Mouse (Mus musculus) ZHBTc4 (cell line): ENCODE measurements around the gene Mroh2a.

ENCODE experiments used
- DNase-seq: peaks from one replicate; pipeline ENCODE4 v3.0.0-alpha.2; 2011; ENCODE audit warnings: low read depth, low spot score

The Mroh2a gene

DNA sequence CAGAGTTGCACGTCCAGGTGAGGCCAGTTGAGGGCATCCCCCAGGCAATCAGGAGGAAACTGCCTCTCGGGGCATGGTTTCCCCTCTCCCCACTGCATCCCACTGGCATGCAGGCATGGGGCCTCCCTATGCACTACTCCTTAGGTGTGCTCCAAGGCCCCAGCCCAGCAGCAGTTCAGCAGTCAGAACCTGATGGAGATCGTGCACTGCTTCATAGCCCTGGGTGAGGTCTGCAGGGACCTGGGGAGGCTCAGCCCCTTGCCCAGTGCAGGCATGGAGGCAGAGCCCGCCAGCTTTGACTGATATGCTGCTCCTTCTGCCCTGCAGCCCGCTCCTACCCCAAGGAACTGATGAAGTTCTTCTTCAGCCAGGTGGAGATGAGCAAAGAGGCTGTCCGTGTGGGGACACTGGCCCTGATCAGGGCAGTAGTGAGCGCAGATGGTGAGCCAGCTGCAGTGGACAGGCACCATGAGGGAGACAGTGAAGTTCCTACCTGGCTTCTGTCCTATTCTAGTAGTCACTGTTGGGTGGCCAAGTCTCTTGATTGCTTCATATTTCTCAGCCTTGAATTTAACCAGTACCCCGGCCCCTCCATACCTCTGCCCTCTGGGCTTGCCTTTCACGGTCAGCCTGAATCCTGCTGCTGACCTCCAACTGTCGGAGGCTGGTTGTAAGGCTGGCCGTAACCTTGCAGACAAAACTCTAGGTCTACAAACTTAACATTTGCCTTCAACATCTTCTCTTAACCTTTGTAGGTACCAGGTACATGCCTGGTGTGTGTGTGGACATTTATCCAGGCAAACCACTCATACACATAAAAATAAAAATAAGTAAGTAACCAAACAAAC lies 8.5 kb downstream of the Mroh2a start:
- no peak for DNase-seq

DNA sequence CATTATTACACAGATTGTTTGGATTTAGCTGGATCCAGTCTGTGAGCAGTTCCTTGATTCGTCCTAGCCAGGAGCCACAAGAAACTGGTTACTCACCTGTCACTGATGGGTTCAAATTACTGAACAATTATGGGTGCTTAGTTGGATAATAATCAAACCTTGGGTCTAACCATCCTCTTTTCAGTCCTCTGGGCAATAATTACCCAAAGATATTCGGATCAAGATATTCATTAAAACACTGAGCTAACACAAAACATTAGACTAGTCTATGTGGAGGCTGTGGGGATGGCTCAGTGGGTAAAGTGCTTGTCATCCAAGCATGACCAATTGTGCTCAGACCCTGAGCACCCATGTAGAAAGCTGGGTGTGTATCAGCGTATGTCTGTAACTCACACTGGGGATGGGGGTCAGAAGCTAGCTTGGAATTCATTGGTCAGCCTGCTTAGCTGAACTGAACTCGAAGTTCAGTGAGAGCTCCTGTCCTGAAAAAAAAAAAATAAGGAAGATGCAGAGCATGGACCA lies 9.2 kb downstream of the Mroh2a start:
- DNase-seq, result no peak

DNA sequence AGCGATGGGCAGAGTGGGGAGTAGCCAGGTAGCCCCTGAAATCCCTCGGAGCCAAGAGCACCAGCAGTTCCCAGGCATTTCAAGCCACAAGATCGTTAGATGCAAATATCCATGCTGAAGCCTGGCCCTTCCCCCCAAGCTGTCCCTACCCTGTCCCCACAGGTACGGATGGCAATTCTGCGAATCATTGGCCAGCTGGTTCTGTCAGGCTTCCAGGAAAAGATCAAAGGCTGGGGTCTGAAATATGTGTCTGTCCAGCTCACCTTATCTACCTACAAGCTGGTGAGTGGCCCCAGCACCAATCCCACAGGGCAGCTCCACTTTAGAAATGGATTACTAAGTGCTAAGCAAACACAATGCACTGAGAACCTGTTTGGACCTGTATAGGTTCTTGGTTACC lies 10.5 kb downstream of the Mroh2a start:
- DNase-seq, result no peak

DNA sequence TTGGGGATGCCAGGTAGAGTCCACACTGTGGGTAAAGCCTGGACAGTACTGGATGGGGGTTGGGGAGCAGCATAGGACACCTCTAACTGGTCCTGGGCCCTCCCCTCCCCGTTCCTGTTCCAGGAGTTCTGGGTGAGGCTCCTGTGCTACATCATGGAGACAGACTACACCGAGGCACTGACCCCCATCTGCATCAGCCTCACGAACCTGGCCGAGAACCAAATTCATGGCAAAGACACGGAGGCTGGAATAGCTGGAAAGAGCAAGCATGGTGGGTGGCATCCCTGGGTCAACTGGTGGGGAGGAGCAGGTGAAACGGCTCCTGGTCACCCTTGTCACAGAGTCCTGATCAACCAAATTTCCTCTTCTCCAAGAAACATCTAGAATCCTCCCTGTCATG lies 12.0 kb downstream of the Mroh2a start:
- DNase-seq, result no peak

DNA sequence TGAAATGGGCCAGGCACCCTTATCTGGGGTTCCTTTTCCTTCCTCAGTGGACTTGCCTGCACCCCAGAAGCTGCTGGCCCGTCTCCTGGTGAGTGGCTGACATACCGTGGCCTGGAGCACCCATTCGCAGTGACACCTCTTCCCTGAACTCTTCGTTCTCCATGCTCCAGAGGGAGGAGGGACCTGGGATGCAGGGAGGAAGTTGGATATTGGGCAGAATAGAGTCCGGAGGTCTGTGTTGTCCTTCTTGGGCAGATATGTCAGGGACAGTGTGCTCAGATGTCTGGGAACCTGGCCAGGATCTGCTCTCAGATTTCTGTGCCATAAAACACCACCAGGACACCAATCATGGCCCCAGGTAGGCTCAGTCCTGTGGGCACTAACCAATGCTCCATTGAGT lies 13.3 kb downstream of the Mroh2a start:
- DNase-seq, result no peak

DNA sequence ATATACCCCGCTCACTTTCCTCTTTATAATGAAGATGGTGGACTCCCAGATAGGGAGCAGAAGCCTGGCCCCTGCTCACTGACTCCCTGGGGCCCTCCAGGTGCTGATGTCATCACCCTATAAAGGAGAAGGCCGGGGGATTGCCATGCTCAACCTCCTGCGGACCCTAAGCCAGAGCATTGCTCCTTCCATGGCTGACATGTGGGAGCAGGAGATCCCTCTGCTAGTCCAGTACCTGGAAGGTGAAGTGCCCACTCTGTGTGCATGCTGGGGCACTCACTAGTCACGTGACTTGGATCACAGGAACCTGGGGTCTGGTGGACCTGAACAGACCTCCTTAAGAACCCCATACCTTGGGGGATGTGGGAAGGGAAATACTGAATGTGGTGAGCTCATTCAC lies 13.8 kb downstream of the Mroh2a start:
- no peak for DNase-seq

DNA sequence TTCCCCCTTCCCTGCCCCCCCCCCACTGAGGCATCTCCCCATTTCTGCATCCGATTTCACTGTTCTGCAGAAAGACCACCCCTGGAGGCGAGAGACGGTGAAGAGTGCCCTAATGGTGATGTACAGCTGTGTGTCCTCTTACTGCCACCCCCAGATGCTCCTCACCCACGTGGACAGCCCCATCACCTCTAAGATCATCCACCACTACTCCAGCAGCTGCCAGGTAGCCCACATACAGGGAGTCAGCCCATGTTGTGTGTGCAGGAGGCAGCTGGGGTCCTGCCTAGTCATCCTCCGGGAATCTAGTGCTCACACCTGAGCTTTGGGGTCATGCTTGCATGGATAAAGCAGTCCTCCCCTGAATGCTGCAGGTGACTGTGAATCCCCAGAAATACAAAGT lies 17.1 kb downstream of the Mroh2a start:
- DNase-seq, result no peak

DNA sequence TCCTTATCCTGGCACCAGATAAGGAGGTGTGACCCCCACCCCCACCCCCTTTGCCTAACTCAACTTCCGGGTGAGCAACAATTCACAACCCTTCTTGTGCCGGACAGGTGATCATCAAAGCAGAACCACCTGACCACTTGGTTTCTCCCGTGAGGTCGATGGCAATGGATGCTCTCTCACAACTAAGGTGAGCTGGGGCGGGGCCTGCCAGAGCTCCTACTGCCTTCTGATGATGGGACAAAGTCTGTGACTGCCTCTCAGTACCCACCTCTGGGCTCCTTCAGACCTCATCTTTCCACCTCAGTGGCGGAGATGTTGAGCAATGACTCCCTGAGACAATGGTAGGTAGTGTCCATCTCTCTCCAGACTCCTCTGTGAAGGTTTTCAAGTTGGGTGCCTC lies 19.1 kb downstream of the Mroh2a start:
- DNase-seq, result no peak

DNA sequence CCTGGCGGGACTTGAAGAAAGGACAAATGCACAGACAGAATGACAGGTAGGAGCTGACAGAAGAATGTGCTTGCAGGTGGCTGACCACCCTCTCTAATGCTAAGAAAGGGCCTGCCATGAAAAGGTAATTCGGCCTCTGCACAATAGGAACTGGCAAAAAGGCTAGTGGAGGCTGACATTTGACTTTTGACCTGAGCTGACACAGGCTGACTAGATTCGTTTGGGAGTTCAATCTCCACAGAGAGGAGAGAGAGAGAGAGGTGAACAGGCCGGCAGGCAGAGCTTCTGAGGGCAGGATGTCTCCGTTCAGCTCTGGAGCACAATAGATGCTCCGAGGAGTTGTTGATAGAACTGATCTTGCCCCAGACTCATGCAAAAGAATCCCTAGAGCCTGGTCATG lies 19.6 kb downstream of the Mroh2a start:
- DNase-seq, result no peak

DNA sequence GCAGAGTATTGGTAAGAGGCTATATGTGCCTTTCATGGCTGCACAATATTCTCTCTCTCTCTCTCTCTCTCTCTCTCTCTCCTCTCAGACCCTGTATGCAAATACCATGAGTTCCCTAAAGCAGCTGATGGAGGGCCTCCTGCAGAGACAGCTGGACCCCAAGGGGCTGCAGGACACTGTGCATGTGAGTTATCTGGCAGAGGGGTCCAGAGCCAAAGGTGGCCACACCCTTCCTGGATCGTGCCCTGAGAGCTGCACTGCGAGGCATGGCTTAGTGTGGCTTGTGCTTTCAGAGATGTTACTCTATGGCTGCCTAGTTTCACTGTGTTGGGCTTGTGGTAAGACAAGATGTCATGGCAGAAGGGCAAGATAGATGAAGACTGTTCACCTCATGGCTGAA lies 20.9 kb downstream of the Mroh2a start:
- no peak for DNase-seq

DNA sequence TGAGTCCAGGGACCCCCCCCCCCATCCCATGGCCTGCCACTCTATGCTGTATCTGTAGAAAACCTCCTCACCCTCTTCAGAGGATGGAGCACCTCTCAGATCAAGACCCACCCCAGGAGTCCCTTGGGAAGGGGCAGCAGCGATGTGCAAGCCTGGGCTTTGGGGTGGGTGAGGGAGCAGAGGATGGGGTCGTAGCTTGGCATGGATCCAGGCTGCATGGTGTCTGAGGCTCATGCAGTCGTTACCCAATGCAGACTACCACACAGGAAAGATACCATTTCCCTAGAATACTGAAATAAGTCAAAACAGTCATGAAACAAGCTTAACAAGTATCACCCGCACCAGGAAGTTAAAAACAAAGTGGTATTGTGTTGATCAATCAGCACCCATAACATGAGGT lies 21.9 kb downstream of the Mroh2a start:
- no peak for DNase-seq

DNA sequence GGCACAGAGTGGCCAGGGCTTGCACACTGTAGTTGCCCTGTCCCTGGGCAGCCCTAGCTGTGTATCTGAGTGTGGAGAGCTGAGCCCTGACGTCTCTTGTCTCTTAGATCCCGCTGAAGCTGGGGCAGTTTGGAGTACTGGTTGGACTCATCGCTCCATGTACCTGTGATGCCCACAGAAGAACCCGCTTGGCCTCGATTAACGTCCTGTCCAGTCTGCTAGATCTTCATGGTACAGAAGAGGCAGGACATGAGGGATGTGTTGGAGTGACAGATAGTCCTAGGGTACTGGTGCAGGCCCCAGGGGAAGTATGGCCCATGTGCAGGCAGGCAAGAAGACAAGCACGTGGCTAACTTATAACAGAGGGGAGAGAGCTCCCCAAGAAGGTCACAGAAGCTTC lies 22.8 kb downstream of the Mroh2a start:
- DNase-seq, result no peak

DNA sequence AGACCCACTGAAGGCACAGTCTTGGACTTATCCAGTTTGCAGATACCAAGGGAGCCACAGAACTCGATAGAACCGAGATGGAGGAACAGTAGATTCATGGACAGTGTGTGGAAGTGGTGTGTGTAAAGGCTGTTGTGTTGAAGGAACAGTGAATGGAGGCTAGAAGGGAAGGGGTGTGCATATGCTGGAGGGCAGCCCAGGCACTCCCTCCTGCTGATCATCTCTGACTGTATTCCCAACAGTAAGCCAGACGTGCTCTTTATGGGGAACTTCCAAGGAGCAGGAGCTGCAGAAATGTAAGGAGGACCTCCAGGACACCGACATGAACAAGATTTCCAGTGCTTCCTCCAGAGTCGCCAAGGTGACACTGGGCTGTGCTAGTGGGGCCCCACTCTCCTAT lies 23.2 kb downstream of the Mroh2a start:
- DNase-seq, result no peak

DNA sequence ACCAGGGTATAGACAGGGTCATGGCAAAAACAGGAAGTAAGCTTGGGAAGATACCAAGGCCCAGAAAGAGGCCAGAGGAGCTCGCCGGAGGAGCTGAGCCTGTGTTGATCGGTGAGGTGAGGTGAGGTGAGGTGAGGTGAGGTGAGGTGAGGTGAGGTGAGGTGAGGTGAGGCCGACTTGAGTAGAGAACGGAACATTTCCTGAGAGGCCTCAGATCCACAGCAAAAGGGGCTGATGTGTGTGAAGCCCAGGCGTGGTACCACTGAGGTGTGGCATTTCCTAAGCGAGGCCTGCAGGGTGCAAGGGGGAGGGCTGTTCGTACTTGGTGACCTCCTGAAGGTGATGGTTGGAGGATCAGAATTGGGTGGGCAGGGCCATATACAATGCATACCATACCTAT lies 26.3 kb downstream of the Mroh2a start:
- no peak for DNase-seq

DNA sequence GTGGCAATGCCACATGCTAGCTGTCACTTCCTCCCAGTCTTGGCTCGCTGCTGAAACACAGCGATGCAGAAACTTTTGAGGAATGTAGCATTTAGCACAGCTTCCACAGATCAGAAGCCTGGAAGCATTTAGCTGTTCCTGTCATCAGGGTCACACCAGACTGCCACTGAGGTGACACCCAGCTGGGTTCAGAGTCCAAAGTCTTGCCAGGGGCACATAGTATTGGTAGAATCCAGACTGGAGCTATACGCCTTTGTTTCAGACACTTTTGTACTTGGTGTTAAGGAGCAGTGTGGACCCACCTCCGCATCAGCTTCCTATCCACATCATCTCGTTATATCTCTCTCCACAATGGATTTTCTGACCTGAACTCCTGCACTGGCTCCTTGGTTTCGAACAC lies 26.8 kb downstream of the Mroh2a start:
- DNase-seq, result no peak

DNA sequence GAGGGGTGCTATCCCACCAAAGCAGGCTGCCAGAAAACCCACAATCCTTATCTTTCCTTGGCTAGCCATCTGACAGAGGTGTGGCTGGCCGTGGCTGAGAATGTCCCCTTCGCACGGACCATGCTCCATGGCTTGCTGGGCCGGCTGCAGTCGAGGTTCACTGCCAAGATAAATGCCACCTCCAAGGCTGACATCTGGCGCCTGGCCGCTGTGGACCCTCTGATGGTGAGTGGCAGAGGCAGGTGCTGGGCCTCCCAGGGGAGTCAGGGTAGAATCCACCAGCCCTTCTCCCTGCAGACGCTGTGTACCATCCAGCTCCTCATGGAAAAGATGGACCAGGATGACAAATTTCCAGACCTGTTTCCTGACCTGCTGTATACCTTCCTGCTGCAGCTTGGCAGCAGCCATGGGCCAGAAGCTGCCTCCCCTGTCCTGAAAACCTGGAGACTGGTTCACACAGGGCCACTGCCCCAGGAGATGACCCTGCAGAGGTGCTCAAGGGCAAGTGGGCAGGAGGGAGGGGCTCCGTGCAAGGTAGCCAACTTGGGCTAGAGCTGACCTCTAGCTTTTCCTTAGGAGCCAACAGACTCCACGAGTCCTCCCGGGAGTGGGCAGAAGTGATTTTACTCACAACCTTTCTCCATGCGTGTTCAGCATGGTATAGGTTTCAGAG lies 28.1 kb downstream of the Mroh2a start:
- DNase-seq, result no peak

DNA sequence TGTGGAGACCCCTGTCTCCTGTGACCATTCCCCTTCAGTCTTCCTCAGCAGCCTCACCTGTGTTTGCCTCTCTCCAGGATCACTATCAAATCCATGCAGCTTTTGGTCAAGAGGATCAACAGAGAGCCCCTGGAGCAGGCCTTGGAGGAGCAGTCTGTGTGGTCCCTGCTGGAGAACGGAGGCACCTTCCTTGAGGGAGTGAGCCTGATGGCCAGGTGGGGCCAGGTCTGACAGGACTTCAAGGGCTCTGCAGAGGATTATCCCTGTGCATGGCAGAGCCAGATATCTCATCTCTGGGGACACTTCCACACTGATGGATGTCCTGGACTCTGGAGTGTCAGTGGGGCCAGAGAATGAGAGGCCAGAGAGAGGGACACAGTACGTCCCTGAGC lies 28.7 kb downstream of the Mroh2a start:
- DNase-seq, result no peak

DNA sequence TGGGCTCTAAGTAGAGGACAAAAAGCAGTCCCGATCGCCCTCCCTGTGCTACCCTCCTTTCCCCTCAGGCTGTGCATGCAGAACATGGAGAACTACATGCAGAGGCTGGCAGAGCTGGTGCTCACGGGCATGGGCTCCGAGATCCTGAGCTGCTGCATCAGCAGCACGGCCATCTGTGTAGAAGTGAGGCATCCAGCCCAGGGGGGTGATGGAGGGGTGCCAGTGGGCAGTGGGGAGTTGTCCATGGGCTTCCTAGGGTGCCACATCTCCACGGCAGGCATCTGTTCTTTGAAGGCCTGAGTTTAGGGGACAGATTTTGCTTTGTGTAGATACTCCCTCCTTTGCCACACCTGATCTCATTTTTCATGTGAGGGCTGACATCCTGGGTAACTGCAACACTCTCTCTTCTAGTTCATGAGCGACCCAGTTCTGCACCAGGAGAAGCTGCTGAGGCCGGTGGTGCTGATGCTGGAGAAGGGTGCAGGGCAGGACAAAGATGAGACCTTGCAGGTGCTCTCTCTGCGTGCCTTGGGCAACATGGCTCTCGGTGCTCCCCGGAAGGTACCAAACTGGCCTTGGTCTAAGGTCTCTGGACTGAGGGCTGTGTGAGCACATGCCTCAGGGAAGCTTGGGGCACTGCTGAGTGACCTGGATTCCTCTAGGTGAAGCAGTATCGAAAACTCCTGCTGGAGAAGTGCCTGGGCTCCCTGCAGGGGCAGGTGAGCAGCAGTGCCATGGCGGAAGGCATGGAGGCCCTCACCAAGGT lies 29.4 kb downstream of the Mroh2a start:
- no peak for DNase-seq

DNA sequence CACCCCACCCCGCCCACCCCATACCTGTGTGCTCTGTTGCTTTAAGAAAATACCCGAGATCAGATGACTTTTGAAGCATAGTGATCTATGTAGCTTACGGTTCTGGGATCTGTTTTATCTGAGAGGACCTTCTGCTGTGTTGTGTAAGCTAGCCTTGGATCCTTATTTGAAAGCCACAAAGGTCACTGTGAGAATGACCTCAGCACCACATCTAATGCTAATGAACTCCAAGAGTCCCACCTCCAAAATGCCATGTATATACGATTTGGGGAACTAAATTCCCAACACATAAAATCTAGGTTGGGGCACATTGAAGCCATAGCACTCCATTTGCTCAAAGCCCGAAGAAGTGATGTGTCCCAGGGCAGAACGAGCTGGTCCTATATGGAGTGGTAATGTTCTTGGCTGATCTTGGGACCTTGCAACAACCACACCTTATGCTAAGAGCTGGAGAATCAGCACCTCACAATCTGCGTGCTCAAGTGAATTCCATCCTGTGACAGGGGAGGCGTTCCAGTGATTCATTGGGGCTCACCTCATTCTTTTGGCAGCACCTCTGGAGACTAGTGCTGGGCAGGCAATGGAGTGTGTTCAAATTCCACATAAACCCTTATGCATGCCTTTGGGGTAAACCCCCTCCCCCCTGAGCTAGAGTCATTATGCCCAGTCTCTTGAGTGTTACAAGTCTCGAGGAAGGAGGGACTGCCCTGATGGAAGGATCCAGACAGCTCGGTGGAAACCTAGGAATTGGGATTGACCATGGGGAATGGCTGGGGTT lies 30.3 kb downstream of the Mroh2a start:
- peak; percentile 42 for DNase-seq

DNA sequence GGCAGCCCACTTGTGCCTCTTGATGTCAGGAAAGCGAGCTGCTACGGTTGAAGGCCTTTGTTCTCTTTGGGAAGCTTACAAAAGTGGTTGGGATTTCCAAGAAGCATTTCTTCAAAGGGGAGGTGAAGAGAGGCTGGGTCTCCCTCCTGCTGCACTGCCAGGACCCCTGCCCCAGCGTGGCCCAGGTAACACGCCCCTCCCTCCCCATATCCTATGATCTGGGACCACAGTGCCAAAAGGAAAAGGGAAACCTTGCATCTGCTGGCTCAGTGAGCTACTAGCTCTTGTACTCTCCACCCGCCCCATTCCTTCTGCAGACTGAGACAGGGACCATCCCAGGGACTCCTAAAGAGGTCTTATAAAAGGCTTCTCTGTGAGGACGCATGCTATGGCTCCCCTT lies 30.9 kb downstream of the Mroh2a start:
- DNase-seq, result no peak

DNA sequence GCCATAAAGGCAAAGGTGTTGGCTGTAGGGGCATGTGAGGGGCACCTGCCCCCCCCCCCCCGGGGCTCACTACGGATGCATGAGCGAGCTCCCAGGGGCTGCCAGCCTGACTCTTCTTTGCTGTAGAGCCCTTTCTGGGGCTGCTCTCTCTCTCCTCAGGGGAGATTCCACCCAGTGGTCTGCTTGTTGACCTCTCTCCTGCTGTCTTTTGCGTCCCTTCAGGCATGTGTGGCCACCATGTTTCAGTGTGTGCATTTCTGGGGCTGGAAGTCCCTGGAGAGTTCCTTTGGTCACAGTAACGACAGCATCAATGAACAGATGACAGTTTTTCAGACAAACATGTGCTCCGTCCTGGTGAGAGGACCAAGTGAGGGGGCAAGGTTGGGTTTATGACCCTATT lies 31.6 kb downstream of the Mroh2a start:
- DNase-seq, result no peak
